Mouse (Mus musculus): Measurements from ENCODE around the gene Ehd1. TPM values are rescaled to one million over a fixed set of nuclear protein-coding genes. Genes with fewer than 3 reads are reported as not detected.

Gene Ehd1
- polyA plus RNA-seq, 1 experiment from 2014 or later: 60.0 TPM

GRCm38 (mm10) chr19:6261379-6261778, 15.1 kb upstream of the Ehd1 start:
- Histone ChIP-seq H3K27ac (replicated peaks in 1 of 2; ENCODE audit: control insufficient read depth in 1 of 2, insufficient read depth in 1 of 2, low read depth in 2 of 2, low read length in 2 of 2) (no peak overlapping the region), H3K4me2 (ENCODE audit: low read length) (no peak overlapping the region), H3K27me3 (ENCODE audit: control insufficient read depth, insufficient read depth, low read length) (no peaks in the 10 kb centered on the region), H3K9ac (ENCODE audit: low read length) (no peak overlapping the region), H3K4me1 (ENCODE audit: control insufficient read depth in 2 of 2, insufficient read depth in 2 of 2, low read length in 2 of 2) (no peaks in the 10 kb centered on the region), H3K36me3 (ENCODE audit: control insufficient read depth, insufficient read depth, low read length) (peaks cover 59% of the 10 kb centered on the region), H3K4me3 (ENCODE audit: control insufficient read depth in 1 of 2, insufficient read depth in 1 of 2, low read depth in 1 of 2, low read length in 2 of 2) (no peak overlapping the region), H3K9me3 (ENCODE audit: control insufficient read depth, low read length) (0 out of 2 replicates have a peak, but pooled peaks cover 3% of the 10 kb centered on the region)
- WGBS: 90% methylated on average over 14 of the region's 14 CpGs
- ATAC-seq (ENCODE audit: insufficient number of reproducible peaks, insufficient read depth, low FRiP score, low read depth): no peak

- no peak for ATAC-seq (ENCODE audit: insufficient number of reproducible peaks, insufficient read depth, low FRiP score, low read depth)
- Histone ChIP-seq H3K9me3 (ENCODE audit: control insufficient read depth, low read length) (0 out of 2 replicates have a peak, but pooled peaks cover 3% of the 10 kb centered on the region), H3K27ac (replicated peaks in 1 of 2; ENCODE audit: control insufficient read depth in 1 of 2, insufficient read depth in 1 of 2, low read depth in 2 of 2, low read length in 2 of 2) (no peak overlapping the region), H3K4me2 (ENCODE audit: low read length) (no peak overlapping the region), H3K4me1 (ENCODE audit: control insufficient read depth in 2 of 2, insufficient read depth in 2 of 2, low read length in 2 of 2) (no peaks in the 10 kb centered on the region), H3K9ac (ENCODE audit: low read length) (no peak overlapping the region), H3K27me3 (ENCODE audit: control insufficient read depth, insufficient read depth, low read length) (no peaks in the 10 kb centered on the region), H3K36me3 (ENCODE audit: control insufficient read depth, insufficient read depth, low read length) (peaks cover 50% of the 10 kb centered on the region), H3K4me3 (ENCODE audit: control insufficient read depth in 1 of 2, insufficient read depth in 1 of 2, low read depth in 1 of 2, low read length in 2 of 2) (no peak overlapping the region)
- WGBS: 57% methylated on average over 7 of the region's 7 CpGs
These were observed 14.3 kb upstream of the Ehd1 start for GRCm38 (mm10) chr19:6262222-6262621.

- H3K4me2 ChIP-seq (ENCODE audit: low read length): no peak overlapping the region
- H3K9ac ChIP-seq (ENCODE audit: low read length): no peak overlapping the region
- no peak for ATAC-seq (ENCODE audit: insufficient number of reproducible peaks, insufficient read depth, low FRiP score, low read depth)
- H3K36me3 ChIP-seq (ENCODE audit: control insufficient read depth, insufficient read depth, low read length): peaks cover 43% of the 10 kb centered on the region
- H3K4me3 ChIP-seq (ENCODE audit: control insufficient read depth in 1 of 2, insufficient read depth in 1 of 2, low read depth in 1 of 2, low read length in 2 of 2): no peak overlapping the region
- H3K27ac ChIP-seq (replicated peaks in 1 of 2; ENCODE audit: control insufficient read depth in 1 of 2, insufficient read depth in 1 of 2, low read depth in 2 of 2, low read length in 2 of 2): no peak overlapping the region
- no peaks in the 10 kb centered on the region for H3K4me1 ChIP-seq (ENCODE audit: control insufficient read depth in 2 of 2, insufficient read depth in 2 of 2, low read length in 2 of 2)
- H3K27me3 ChIP-seq (ENCODE audit: control insufficient read depth, insufficient read depth, low read length): 0 out of 2 replicates have a peak, but pooled peaks cover 3% of the 10 kb centered on the region
- WGBS: 90% methylated on average over 8 of the region's 8 CpGs
- 0 out of 2 replicates have a peak, but pooled peaks cover 3% of the 10 kb centered on the region for H3K9me3 ChIP-seq (ENCODE audit: control insufficient read depth, low read length)
These were observed 13.6 kb upstream of the Ehd1 start for GRCm38 (mm10) chr19:6262839-6263433.

DNA sequence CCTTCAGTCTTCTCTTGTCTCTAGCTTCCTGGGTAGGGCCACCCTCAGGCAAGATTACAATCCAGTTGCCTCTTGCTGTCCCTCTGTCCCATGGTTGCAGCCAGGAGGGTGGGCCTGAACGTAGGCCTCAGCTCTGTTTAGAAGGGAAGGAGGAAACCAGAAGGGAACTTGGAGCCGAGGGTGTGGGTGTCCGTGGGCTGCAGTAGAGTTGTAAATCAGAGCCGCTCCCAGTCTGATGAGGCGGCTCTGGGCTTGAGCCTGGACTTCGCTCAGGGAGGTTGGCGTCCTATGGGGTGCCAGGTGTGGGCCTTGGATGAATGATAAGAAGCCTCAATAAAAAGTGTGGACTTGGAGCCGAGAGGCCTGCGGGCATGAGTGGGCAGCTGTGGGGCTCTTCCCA, 12.3 kb upstream of the Ehd1 start:
- WGBS: 71% methylated on average over 9 of the region's 9 CpGs
- Histone ChIP-seq H3K4me2 (ENCODE audit: low read length) (no peak overlapping the region), H3K9ac (ENCODE audit: low read length) (no peak overlapping the region), H3K4me1 (ENCODE audit: control insufficient read depth in 2 of 2, insufficient read depth in 2 of 2, low read length in 2 of 2) (peaks cover 0 to 5% of the 10 kb centered on the region in 2 experiments; a peak in 1 of 4 replicates), H3K27ac (replicated peaks in 1 of 2; ENCODE audit: control insufficient read depth in 1 of 2, insufficient read depth in 1 of 2, low read depth in 2 of 2, low read length in 2 of 2) (no peak overlapping the region), H3K4me3 (ENCODE audit: control insufficient read depth in 1 of 2, insufficient read depth in 1 of 2, low read depth in 1 of 2, low read length in 2 of 2) (no peak overlapping the region), H3K36me3 (ENCODE audit: control insufficient read depth, insufficient read depth, low read length) (peaks cover 31% of the 10 kb centered on the region), H3K9me3 (ENCODE audit: control insufficient read depth, low read length) (0 out of 2 replicates have a peak, but pooled peaks cover 3% of the 10 kb centered on the region), H3K27me3 (ENCODE audit: control insufficient read depth, insufficient read depth, low read length) (0 out of 2 replicates have a peak, but pooled peaks cover 3% of the 10 kb centered on the region)
- ATAC-seq (ENCODE audit: insufficient number of reproducible peaks, insufficient read depth, low FRiP score, low read depth): no peak

DNA sequence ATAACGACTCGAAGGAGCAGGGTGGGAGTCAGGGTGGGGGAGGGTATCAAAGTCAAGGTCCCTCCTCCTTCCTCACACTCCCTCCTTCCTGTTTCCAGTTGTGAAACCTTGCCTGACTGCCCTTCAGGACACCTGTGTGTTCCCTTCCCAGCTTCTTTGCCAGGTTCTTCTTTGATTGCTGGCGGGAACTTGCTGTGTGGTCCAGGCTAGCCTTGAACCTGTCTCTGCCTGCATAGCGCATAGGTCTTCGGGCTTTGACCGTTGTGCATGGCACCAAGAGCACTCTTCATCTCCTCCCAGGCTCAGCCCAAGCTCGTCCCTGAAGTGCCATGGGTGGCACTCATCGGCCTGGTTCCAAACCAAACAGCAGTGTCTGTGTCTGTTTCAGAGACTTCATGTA, 11.6 kb upstream of the Ehd1 start:
- no peak overlapping the region for H3K27ac ChIP-seq (replicated peaks in 1 of 2; ENCODE audit: control insufficient read depth in 1 of 2, insufficient read depth in 1 of 2, low read depth in 2 of 2, low read length in 2 of 2)
- H3K27me3 ChIP-seq (ENCODE audit: control insufficient read depth, insufficient read depth, low read length): 0 out of 2 replicates have a peak, but pooled peaks cover 3% of the 10 kb centered on the region
- no peak overlapping the region for H3K9ac ChIP-seq (ENCODE audit: low read length)
- ATAC-seq (ENCODE audit: insufficient number of reproducible peaks, insufficient read depth, low FRiP score, low read depth): no peak
- peaks cover 25% of the 10 kb centered on the region for H3K36me3 ChIP-seq (ENCODE audit: control insufficient read depth, insufficient read depth, low read length)
- peaks cover 0 to 5% of the 10 kb centered on the region in 2 experiments; a peak in 1 of 4 replicates for H3K4me1 ChIP-seq (ENCODE audit: control insufficient read depth in 2 of 2, insufficient read depth in 2 of 2, low read length in 2 of 2)
- WGBS: 84% methylated on average over 8 of the region's 8 CpGs
- no peak overlapping the region for H3K4me2 ChIP-seq (ENCODE audit: low read length)
- no peak overlapping the region for H3K4me3 ChIP-seq (ENCODE audit: control insufficient read depth in 1 of 2, insufficient read depth in 1 of 2, low read depth in 1 of 2, low read length in 2 of 2)
- 0 out of 2 replicates have a peak, but pooled peaks cover 3% of the 10 kb centered on the region for H3K9me3 ChIP-seq (ENCODE audit: control insufficient read depth, low read length)

GRCm38 (mm10) chr19:6265727-6266182, 10.8 kb upstream of the Ehd1 start:
- no peak overlapping the region for H3K4me2 ChIP-seq (ENCODE audit: low read length)
- no peak overlapping the region for H3K4me3 ChIP-seq (ENCODE audit: control insufficient read depth in 1 of 2, insufficient read depth in 1 of 2, low read depth in 1 of 2, low read length in 2 of 2)
- ATAC-seq (ENCODE audit: insufficient number of reproducible peaks, insufficient read depth, low FRiP score, low read depth): no peak
- H3K4me1 ChIP-seq (ENCODE audit: control insufficient read depth in 2 of 2, insufficient read depth in 2 of 2, low read length in 2 of 2): peaks cover 0 to 5% of the 10 kb centered on the region in 2 experiments; a peak in 1 of 4 replicates
- no peak overlapping the region for H3K9ac ChIP-seq (ENCODE audit: low read length)
- H3K9me3 ChIP-seq (ENCODE audit: control insufficient read depth, low read length): 0 out of 2 replicates have a peak, but pooled peaks cover 3% of the 10 kb centered on the region
- no peak overlapping the region for H3K27ac ChIP-seq (replicated peaks in 1 of 2; ENCODE audit: control insufficient read depth in 1 of 2, insufficient read depth in 1 of 2, low read depth in 2 of 2, low read length in 2 of 2)
- peaks cover 18% of the 10 kb centered on the region for H3K36me3 ChIP-seq (ENCODE audit: control insufficient read depth, insufficient read depth, low read length)
- H3K27me3 ChIP-seq (ENCODE audit: control insufficient read depth, insufficient read depth, low read length): 0 out of 2 replicates have a peak, but pooled peaks cover 3% of the 10 kb centered on the region
- 60% methylated on average over 6 of the region's 6 CpGs for WGBS

DNA sequence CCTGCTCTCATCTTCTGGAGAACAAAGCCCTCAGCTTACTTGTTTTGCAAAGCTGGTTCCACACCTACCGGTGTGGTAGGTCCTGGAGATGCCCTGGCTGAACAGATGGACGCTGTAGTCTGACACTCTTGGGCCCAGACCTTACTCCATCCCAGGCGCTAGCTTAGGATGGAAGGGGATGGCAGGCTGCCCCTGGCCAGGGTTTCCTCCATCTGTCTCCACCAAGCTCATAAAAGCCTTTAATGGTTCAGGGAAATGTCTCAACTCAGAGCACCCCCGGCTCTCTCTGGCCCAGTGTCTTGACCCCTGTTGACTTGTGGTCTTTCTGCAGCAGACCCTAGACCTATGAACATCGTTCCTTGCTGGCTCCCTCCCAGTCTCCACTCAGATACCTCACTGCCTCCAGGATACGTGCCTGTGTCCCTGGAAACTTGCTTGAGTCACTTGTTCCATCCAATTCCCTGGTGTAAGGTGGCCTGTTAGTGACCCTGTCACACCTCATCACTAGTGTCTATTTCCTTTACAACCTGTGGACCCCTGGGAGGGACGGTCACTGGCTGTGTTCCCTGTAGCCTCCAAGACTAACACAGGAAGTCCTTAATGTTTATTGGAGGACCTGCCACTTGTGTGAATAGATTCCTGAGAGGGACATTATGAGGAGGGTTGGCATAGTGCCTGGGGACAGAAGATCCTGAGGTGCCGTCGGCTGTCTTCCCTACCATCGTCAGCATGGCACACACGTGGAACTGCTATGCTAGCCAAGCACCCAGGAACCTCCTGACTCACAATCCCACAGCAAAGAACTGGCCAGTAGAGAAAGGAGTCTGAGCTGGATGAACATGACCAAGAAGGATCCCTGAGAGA, 9.0 kb upstream of the Ehd1 start:
- Histone ChIP-seq H3K9me3 (ENCODE audit: control insufficient read depth, low read length) (no peaks in the 10 kb centered on the region), H3K27ac (replicated peaks in 1 of 2; ENCODE audit: control insufficient read depth in 1 of 2, insufficient read depth in 1 of 2, low read depth in 2 of 2, low read length in 2 of 2) (no peak overlapping the region), H3K4me2 (ENCODE audit: low read length) (no peak overlapping the region), H3K36me3 (ENCODE audit: control insufficient read depth, insufficient read depth, low read length) (peaks cover 1% of the 10 kb centered on the region; the same call in 1 of the 2 replicates), H3K27me3 (ENCODE audit: control insufficient read depth, insufficient read depth, low read length) (0 out of 2 replicates have a peak, but pooled peaks cover 3% of the 10 kb centered on the region), H3K4me1 (ENCODE audit: control insufficient read depth in 2 of 2, insufficient read depth in 2 of 2, low read length in 2 of 2) (peaks cover 0 to 5% of the 10 kb centered on the region in 2 experiments; a peak in 1 of 4 replicates), H3K4me3 (ENCODE audit: control insufficient read depth in 1 of 2, insufficient read depth in 1 of 2, low read depth in 1 of 2, low read length in 2 of 2) (no peak overlapping the region), H3K9ac (ENCODE audit: low read length) (no peak overlapping the region)
- no peak for ATAC-seq (ENCODE audit: insufficient number of reproducible peaks, insufficient read depth, low FRiP score, low read depth)
- WGBS: 48% methylated on average over 11 of the region's 11 CpGs

Measured in heart, embryonic 14.5 days (tissue).